Mouse (Mus musculus) embryo, embryonic 11 days (tissue): ENCODE results near the gene Nbdy.

Experiments used
- DNase-seq: peaks from one replicate; pipeline ENCODE4 v3.0.0-alpha.2; 2015

Gene Nbdy

DNA sequence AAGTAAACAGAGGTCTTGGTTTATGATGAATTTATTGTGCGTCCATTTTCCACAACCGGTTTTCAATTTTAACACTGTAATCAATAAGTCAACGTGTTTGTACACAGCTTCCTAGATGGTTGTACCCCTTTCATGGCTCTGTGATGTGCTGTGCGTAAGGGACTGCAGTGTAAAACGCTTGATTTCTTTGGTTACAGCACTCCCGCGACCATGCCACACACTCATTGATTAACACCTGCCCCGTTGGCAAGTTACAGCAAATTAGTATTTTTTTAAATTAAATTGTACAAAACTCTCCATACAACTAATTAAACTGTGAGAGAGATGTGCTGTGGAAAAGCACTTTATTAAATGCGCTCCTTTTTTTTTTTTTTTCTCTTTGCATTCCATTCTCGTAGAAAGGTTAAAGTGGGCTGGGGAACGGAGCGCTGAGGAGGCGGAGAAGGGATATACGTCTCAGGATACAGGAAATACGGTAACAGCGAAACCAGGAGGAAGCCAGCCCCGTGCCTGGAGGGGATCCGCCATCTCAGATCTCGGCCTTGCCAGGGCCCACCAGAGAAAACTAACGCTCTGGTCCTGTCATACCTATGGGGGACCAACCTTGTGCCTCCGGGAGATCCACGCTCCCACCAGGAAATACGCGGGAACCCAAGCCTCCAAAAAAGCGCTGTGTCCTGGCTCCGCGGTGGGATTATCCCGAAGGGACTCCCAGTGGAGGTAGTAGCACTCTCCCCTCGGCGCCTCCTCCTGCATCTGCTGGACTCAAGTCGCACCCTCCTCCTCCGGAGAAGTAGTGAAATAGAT lies at the start of gene Nbdy:
Gene Nbdy, plus strand, starts transcription at position 481 of the 807 bp plus-strand sequence.
- peak; percentile 76 for DNase-seq

GRCm38 (mm10) chrX:153695782-153696395 lies 27.5 kb upstream of the Nbdy start, which contains the start of gene Kctd12b:
Gene Kctd12b (minus strand): TSS chrX:153696391.
- DNase-seq = peak; percentile 14

GRCm38 (mm10) chrX:153700463-153700862 lies 22.9 kb upstream of the Nbdy start:
- DNase-seq = no peak

- DNase-seq = no peak
Measured at GRCm38 (mm10) chrX:153707735-153708134, 15.7 kb upstream of the Nbdy start.

GRCm38 (mm10) chrX:153716716-153717115 lies 6.7 kb upstream of the Nbdy start:
- DNase-seq = no peak

DNA sequence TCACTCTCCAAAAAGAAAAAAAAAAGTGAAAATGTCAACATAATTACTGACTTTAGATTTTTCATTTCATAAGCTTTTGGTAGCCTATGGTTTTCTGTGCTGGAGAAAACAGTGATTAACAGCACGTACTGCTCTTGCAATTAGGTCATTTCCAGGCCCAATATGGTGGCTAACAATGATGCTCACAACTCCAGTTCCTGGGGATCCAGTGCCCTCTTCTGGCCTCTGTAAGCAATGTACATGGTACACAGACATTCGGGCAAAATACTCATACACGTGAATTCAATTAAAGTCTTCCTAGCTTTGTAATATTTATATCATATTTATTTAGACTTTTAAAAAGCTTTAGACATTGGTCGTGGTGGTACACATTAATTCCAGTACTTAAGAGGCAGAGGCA lies 3.8 kb upstream of the Nbdy start:
- peak; percentile 43 for DNase-seq

- DNase-seq = peak; percentile 55
Measured at GRCm38 (mm10) chrX:153724400-153724799, 1.0 kb downstream of the Nbdy start.

DNA sequence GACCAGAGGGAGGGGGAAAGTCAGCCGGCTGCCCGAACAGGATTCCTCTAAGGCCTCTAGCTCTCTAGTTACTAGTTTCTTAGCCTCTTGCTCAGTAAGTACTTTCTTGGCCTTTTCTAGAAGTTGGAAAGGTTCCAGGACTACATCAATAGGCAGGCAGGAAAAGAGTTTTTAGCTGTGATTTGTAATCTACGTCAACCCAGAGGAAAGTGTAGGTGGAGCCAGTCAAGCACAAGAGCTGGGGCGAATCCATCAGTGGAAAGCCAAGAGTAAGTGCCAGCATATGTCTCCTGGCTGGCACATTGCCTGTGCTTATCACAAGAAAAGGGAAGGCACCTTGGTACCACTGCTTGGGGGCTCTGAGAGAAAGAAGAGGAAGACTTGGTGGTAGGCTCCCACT lies 12.3 kb downstream of the Nbdy start:
- DNase-seq = no peak

GRCm38 (mm10) chrX:153742493-153742892 lies 19.1 kb downstream of the Nbdy start:
- DNase-seq = no peak

GRCm38 (mm10) chrX:153749230-153749629 lies 25.8 kb downstream of the Nbdy start:
- DNase-seq = peak; percentile 1
